ENCODE assay signal across 14 mouse cellular contexts in genomic region chr11:93979502-93980049, GRCm38 (mm10).
"Had no signal": no experiment of that assay in that cellular context is flagged by ENCODE, and none has a peak within 500 bp of the region (broad histone marks: within the 10 kb centered on the region; RNA-seq: fewer than 3 reads in every experiment).

No protein-coding gene starts in this region.

- H3K9me3 ChIP-seq: limb, embryonic 10.5 days; liver, embryonic 15.5 days; megakaryocyte, embryonic 14.5 days; midbrain, embryonic 12.5 days had no signal

- DNase-seq: kidney, postnatal 25 days; lung, embryonic 14.5 days; lung, postnatal 10 days; lung, postnatal 4 days; right cerebral cortex, adult 18-20 months; right cerebral cortex, postnatal 25 days; thymus, postnatal 36 days had no signal

- H3K4me1 ChIP-seq: liver, embryonic 15.5 days; midbrain, embryonic 12.5 days had no signal

- H3K36me3 ChIP-seq: limb, embryonic 10.5 days; liver, embryonic 15.5 days; midbrain, embryonic 12.5 days had no signal

- H3K4me2 ChIP-seq: liver, embryonic 11.5 days; liver, embryonic 15.5 days; lung, embryonic 14.5 days; midbrain, embryonic 12.5 days had no signal

- H3K27me3 ChIP-seq: liver, embryonic 15.5 days had no signal

- H3K27ac ChIP-seq: left cerebral cortex, adult 2 months; limb, embryonic 10.5 days; liver, embryonic 15.5 days; midbrain, embryonic 12.5 days had no signal

- H3K9ac ChIP-seq: liver, embryonic 15.5 days; lung, embryonic 14.5 days; midbrain, embryonic 12.5 days had no signal

- H3K4me3 ChIP-seq: left cerebral cortex, adult 2 months; limb, embryonic 10.5 days; liver, embryonic 15.5 days; megakaryocyte, embryonic 14.5 days; midbrain, embryonic 12.5 days; myocyte had no signal
